Mouse (Mus musculus) heart, adult 9 months (tissue): ENCODE measurements around the gene Nelfb.
A peak's percentile ranks its signal among the peaks of the same experiment; 100 is the strongest.

Source experiments
- DNase-seq, 2 experiments: peaks; one replicate each; pipeline ENCODE4 v3.0.0; 2022; ENCODE audit warnings: low spot score in 2 of 2

Nelfb gene

DNA sequence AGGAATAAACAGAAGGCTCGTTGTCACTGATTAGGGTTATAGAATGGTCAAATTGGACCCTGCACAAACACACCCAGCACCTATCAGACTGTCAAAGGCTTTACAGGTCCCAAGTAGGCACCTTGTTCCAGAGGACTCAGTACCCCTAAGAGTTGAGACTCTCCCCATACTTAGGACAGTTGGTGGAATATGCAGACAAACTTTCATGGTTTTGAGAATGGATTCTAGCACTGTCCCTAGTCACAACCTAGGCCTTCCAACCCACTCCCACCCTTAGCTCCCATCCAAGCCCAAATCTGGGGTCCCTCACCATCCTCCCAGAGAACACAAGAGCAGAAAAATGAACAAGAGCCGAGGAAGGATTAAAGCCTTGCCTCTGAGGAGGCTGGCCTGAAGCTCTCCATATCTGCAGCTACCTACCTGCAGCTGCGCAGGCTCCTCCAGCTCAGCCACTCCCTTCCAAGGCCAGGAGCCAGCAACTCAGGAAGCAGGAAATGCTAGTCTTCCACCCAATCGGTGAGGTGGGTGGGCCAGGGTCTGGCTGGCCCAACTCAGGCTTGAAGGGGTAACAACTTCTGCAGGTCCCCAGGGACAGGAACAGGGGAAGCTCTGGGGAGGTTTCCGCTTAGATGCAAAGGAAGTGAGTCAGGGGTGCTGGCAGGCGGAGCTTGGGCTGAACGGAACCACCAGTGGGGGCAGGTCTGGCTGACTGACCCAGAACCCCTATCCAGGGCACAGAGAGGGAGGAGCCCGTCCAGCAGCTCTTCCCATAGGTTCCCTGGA lies 14.9 kb downstream of the Nelfb start, which contains the start of gene Tor4a:
Gene Tor4a (minus strand): TSS at position 715 of the 783 bp plus-strand sequence.
- peak; percentile 91 to 97 for DNase-seq

GRCm38 (mm10) chr2:25195211-25196156 lies 15.8 kb downstream of the Nelfb start:
- DNase-seq = peak; percentile 79 to 87

DNA sequence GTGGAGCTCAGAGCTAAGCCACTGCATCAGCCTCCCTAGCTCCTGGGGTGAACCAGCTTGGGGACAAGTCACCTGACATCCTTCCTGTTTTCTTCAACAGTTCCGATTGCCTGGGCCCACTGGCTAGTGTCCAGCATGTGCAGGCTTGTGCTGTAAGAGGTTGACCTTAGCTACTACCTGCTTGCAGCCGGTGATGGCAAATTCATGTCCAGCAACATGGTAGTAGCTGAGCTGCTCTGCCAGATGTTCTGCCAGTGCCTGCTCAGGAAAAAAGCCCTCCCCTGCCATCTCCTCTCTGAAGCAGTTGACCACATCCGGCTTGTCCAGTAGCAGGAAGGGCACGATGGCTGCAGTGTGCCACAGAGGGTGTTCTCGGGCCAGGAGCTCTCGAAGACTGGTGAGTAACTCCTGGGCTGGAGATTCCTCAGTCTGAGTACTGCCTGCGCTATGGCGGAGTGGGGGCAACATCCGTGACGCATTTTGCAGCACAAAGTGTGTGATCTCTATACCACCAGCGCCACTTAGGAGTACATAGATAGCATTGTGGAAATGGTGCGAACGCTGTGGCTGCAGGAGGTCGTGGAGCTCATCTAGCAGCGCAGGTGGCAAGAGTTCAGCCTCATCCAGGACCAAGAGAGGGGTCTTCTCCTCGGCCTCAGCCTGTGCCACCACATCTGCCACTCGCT lies 16.7 kb downstream of the Nelfb start:
- DNase-seq = no peak

DNA sequence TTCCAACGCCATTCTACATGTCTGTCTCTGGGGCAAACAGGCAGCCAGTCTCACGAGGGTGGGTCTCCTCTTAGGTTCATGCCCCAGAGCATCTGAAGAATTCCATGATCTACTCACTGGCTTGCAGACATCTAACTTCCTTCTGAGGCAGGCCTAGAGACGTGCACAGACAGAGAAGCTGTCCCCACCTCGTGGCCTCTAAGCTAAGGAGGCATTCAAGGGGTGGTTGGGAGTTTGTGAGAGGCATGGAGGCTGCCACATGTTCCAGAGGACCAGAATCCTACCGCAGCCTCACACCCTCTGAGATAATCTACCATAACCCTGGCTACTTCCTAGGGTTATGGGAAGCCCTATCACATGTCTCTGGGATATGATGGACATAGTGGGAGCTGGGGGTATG lies 17.3 kb downstream of the Nelfb start:
- DNase-seq = no peak

- peak; percentile 85 to 86 for DNase-seq
Measured at GRCm38 (mm10) chr2:25193330-25193770, 17.9 kb downstream of the Nelfb start.

GRCm38 (mm10) chr2:25187841-25188240 lies 23.4 kb downstream of the Nelfb start:
- no peak for DNase-seq

- no peak for DNase-seq
Measured at GRCm38 (mm10) chr2:25186575-25186930, 24.7 kb downstream of the Nelfb start.

- DNase-seq = peak in 1 of 2 experiments; percentile 33
Measured at GRCm38 (mm10) chr2:25185625-25186574, 25.4 kb downstream of the Nelfb start.

GRCm38 (mm10) chr2:25184496-25184895 lies 26.8 kb downstream of the Nelfb start:
- no peak for DNase-seq

- DNase-seq = no peak
Measured at GRCm38 (mm10) chr2:25183336-25183735, 28.0 kb downstream of the Nelfb start.

DNA sequence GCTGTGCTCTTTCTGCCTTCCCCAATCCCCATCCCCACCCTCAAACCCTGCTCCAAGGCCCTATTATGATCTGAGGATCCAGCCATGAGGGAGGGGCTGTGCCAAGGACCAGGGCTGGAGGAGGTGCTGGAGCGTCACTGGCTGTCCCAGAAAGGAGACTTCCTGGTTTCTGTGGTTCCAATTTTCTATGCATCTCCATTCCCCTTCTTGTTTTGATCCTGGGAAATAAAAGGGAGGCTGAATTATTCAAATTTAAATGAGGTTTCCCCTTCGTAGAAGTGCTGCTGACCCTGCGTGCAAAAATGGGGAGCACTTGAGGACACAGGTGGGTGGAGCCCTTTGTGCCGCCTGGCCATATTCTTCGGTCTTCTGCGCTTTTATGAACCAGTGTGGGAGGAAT lies 28.6 kb downstream of the Nelfb start:
- no peak for DNase-seq

- no peak for DNase-seq
Measured at GRCm38 (mm10) chr2:25181891-25182397, 29.3 kb downstream of the Nelfb start.

GRCm38 (mm10) chr2:25180973-25181890 lies 30.1 kb downstream of the Nelfb start:
- no peak for DNase-seq

- DNase-seq = peak; percentile 92 to 93
Measured at GRCm38 (mm10) chr2:25180478-25180903, 30.8 kb downstream of the Nelfb start, which contains the start of gene Nrarp. Nrarp (plus strand) TSS chr2:25180758.

DNA sequence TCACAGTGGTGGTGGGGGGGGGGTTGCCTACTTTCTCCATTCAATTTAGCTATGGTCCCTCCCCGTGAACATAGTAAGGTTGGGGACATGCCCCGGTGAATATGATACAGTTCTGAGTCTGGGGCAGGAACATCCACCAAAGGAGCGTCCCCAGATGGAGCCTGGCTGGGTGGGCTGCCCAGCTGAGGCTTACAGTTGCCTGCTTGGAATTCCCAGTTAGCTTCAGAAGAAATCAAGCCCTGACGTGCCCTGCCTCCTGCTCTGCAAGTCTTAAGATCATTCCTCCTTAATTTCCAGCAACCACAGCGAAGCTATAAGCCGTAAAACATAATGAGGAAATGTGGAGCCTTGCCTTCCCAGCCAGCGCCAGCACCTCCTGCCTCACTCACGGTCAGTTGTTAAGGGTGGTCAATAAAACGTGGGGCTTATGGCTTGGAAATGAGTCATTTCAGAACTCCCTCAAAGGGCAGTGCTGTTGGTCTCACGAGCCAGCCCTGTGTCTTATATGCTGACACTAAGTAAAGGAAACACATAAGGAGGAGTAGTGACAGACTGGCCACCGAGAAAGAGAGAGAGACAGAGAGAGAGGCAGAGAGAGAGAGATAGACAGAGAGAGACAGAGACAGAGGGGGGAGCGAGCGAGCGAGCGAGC lies 31.6 kb downstream of the Nelfb start:
- DNase-seq = no peak

DNA sequence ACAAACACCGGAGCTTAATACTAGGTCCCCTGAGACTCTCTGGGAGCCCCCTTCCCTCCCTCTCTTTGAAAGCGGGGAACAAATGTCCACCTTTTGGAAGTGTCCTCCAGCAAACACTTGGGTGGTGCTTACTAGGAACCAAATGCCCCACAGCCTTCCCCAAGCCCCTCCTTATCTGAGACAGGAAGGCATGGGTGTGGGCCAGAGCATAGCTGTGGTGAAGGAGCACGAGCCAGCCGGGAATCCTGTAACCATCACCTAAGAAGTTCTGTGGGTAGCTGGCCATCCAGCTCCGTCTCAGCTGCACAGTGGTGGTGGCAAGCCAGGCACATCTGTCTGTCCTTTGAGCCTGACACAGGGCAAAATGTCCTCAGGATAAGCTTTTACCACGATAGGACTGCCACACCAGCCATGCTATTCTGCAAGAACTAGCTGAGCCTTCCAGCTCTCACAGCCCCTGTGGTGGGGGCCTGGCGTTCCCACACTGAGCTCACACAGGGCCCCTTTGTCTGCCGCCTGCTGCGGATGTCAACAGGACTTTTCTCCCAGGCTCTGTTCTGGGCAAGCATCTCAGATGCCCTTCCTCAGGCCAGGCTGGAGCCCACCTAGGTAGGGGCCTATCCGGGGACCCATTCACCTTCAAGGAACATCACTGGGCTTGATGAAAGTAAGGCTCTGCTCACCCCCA lies 32.9 kb downstream of the Nelfb start:
- DNase-seq = no peak

- peak in 1 of 2 experiments; percentile 62 for DNase-seq
Measured at GRCm38 (mm10) chr2:25177685-25178084, 33.6 kb downstream of the Nelfb start.

DNA sequence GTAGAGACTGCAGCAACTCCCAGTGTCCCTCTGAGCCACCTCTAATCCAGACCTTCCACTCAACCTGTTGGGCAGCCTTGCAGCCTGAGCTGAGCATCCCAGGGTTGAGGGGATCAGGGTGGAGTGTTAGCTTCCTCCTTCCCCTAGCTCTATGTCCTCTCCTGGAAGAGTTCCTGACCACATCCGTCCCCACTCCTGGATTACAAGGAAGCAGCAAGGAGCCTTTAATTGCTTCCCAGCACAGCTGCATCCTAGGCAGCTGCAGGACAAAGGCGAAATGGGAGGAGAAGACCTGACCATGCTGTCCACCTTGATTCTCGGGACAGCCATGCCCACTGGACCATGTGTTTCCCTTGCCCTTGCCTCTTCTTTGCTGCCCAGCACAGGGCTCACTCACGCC lies 34.2 kb downstream of the Nelfb start:
- peak in 1 of 2 experiments; percentile 70 for DNase-seq
